Mouse (Mus musculus) myocyte (in vitro differentiated cells): ENCODE measurements around the gene Sept12. TPM values are rescaled to one million over a fixed set of nuclear protein-coding genes. Genes with fewer than 3 reads are reported as not detected.

Experiments
- H3K27me3 ChIP-seq: one replicate; pipeline ENCODE4 v1.6.1; 2011; ENCODE audit not compliant: control insufficient read depth, insufficient read depth, insufficient read length
- H3K36me3 ChIP-seq: one replicate; pipeline ENCODE4 v1.6.1; 2011; ENCODE audit not compliant: control insufficient read depth, insufficient read depth
- H3K4me2 ChIP-seq: one replicate; pipeline ENCODE4 v1.6.1; 2011; ENCODE audit warnings: low read depth, control low read depth
- H3K4me3 ChIP-seq: one replicate; pipeline ENCODE4 v1.5.1; 2011; ENCODE audit warnings: mild to moderate bottlenecking, control low read depth, moderate library complexity
- H3K79me2 ChIP-seq: one replicate; pipeline ENCODE4 v1.6.1; 2011; ENCODE audit not compliant: control insufficient read depth, insufficient read depth
- H3ac ChIP-seq: one replicate; pipeline ENCODE4 v1.6.1; 2011; ENCODE audit not compliant: control insufficient read depth, insufficient read length
- CEBPB ChIP-seq: IDR thresholded peaks from 2 replicates; pipeline ENCODE4 v1.6.1; 2011; ENCODE audit warnings: mild to moderate bottlenecking, moderate library complexity; ENCODE audit not compliant: poor library complexity, insufficient read depth, severe bottlenecking
- E2F4 ChIP-seq: IDR thresholded peaks from one replicate; pipeline ENCODE4 v1.6.1; 2011; ENCODE audit warnings: mild to moderate bottlenecking, control low read depth, moderate library complexity; ENCODE audit not compliant: insufficient read depth
- MAX ChIP-seq: IDR thresholded peaks from one replicate; pipeline ENCODE4 v1.6.1; 2011; ENCODE audit warnings: low read depth, mild to moderate bottlenecking, control low read depth
- MYOD1 ChIP-seq, 3 experiments: IDR thresholded peaks; one replicate each; pipeline ENCODE4 v1.6.1; 2011; ENCODE audit warnings: control low read depth in 2 of 3, low read depth in 2 of 3, mild to moderate bottlenecking in 2 of 3, moderate library complexity in 1 of 3; ENCODE audit not compliant: insufficient read length in 2 of 3, control insufficient read depth in 1 of 3
- MYOG ChIP-seq, 3 experiments: IDR thresholded peaks; one replicate each; pipeline ENCODE4 v1.6.1; 2011; ENCODE audit warnings: control low read depth in 2 of 3, low read depth in 2 of 3, mild to moderate bottlenecking in 2 of 3; ENCODE audit not compliant: insufficient read length in 2 of 3, control insufficient read depth in 1 of 3, insufficient read depth in 1 of 3
- POLR2A ChIP-seq: IDR thresholded peaks from one replicate; pipeline ENCODE4 v1.6.1; 2011; ENCODE audit warnings: low read depth, mild to moderate bottlenecking, control low read depth, moderate library complexity; ENCODE audit not compliant: insufficient read length
- POLR2AphosphoS2 ChIP-seq: IDR thresholded peaks from one replicate; pipeline ENCODE4 v1.6.1; 2011; ENCODE audit warnings: low read depth, control low read depth; ENCODE audit not compliant: insufficient read length
- REST ChIP-seq: IDR thresholded peaks from one replicate; pipeline ENCODE4 v1.6.1; 2011; ENCODE audit warnings: mild to moderate bottlenecking, control low read depth, moderate library complexity; ENCODE audit not compliant: insufficient read depth, insufficient read length
- SRF ChIP-seq: IDR thresholded peaks from one replicate; pipeline ENCODE4 v1.6.1; 2011; ENCODE audit warnings: low read depth; ENCODE audit not compliant: control insufficient read depth, insufficient read length
- TCF12 ChIP-seq: IDR thresholded peaks from one replicate; pipeline ENCODE4 v1.6.1; 2011; ENCODE audit warnings: mild to moderate bottlenecking, control low read depth; ENCODE audit not compliant: poor library complexity, insufficient read depth, severe bottlenecking
- TCF3 ChIP-seq: IDR thresholded peaks from one replicate; pipeline ENCODE4 v1.6.1; 2011; ENCODE audit warnings: low read depth, control low read depth; ENCODE audit not compliant: insufficient read length
- USF1 ChIP-seq: IDR thresholded peaks from one replicate; pipeline ENCODE4 v1.6.1; 2011; ENCODE audit warnings: low read depth, mild to moderate bottlenecking, control low read depth, moderate library complexity
- polyA plus RNA-seq: library from polyadenylated mRNA; unstranded; fragments of >200 nt; fragmentation: generic; extraction: Trizol; gene quantifications from one replicate; pipeline ENCODE4 v1.2.1, GENCODE M21; 2012; ENCODE audit warnings: missing spikeins

The Sept12 gene
- polyA plus RNA-seq, 1 experiment, result 0.04 TPM

- TF ChIP-seq TCF12 (no peak), E2F4 (no peak), MYOG (IDR thresholded peaks at IDR 0.05; ENCODE audit: control insufficient read depth in 1 of 3, insufficient read depth in 1 of 3, insufficient read length in 2 of 3, low read depth in 2 of 3) (no peak), REST (no peak), TCF3 (no peak), MAX (no peak), SRF (no peak), MYOD1 (IDR thresholded peaks at IDR 0.05; ENCODE audit: control insufficient read depth in 1 of 3, insufficient read length in 2 of 3, low read depth in 2 of 3) (no peak), USF1 (no peak)
- H3K36me3 ChIP-seq, result peaks cover 38% of the 10 kb centered on the region
Observed at GRCm38 (mm10) chr16:4945415-4945814, 52.2 kb downstream of the Sept12 start.

GRCm38 (mm10) chr16:4943431-4943830 is 54.2 kb downstream of the Sept12 start:
- Histone ChIP-seq H3K4me3 (no peak overlapping the region), H3K79me2 (peaks cover 7% of the 10 kb centered on the region), H3ac (no peak overlapping the region), H3K4me2 (no peak overlapping the region), H3K36me3 (peaks cover 31% of the 10 kb centered on the region), H3K27me3 (no peaks in the 10 kb centered on the region)
- no peak for TF ChIP-seq TCF3
- TF ChIP-seq TCF12, result no peak
- TF ChIP-seq SRF, result no peak
- no peak for TF ChIP-seq E2F4
- no peak for TF ChIP-seq POLR2A

More at GRCm38 (mm10) chr16:4945415-4945814, 52.2 kb downstream of the Sept12 start:
- Histone ChIP-seq H3ac (no peak overlapping the region), H3K4me2 (no peak overlapping the region), H3K4me3 (no peak overlapping the region), H3K79me2 (no peaks in the 10 kb centered on the region), H3K27me3 (no peaks in the 10 kb centered on the region)

- Histone ChIP-seq H3K79me2 (peaks cover 7% of the 10 kb centered on the region), H3K4me3 (no peak overlapping the region), H3K27me3 (no peaks in the 10 kb centered on the region), H3K4me2 (no peak overlapping the region), H3ac (no peak overlapping the region), H3K36me3 (peaks cover 31% of the 10 kb centered on the region)
- peak; percentile 57 for TF ChIP-seq POLR2AphosphoS2
- TF ChIP-seq USF1, result no peak
- no peak for TF ChIP-seq CEBPB
Observed at GRCm38 (mm10) chr16:4942868-4943267, 54.8 kb downstream of the Sept12 start.

- TF ChIP-seq MAX (no peak), TCF3 (no peak), POLR2AphosphoS2 (peak; percentile 61)
- no peak overlapping the region for H3ac ChIP-seq
- H3K27me3 ChIP-seq, result no peaks in the 10 kb centered on the region
- H3K4me3 ChIP-seq, result no peak overlapping the region
- H3K36me3 ChIP-seq, result peaks cover 31% of the 10 kb centered on the region
- peaks cover 7% of the 10 kb centered on the region for H3K79me2 ChIP-seq
- no peak overlapping the region for H3K4me2 ChIP-seq
Observed at GRCm38 (mm10) chr16:4941016-4941415, 56.6 kb downstream of the Sept12 start.

- Histone ChIP-seq H3K79me2 (peaks cover 7% of the 10 kb centered on the region), H3K27me3 (no peaks in the 10 kb centered on the region), H3K4me3 (no peak overlapping the region), H3ac (no peak overlapping the region), H3K4me2 (no peak overlapping the region), H3K36me3 (peaks cover 31% of the 10 kb centered on the region)
- no peak for TF ChIP-seq REST
- TF ChIP-seq MAX, result no peak
- no peak for TF ChIP-seq MYOG (IDR thresholded peaks at IDR 0.05; ENCODE audit: control insufficient read depth in 1 of 3, insufficient read depth in 1 of 3, insufficient read length in 2 of 3, low read depth in 2 of 3)
- no peak for TF ChIP-seq TCF12
- TF ChIP-seq TCF3, result no peak
- TF ChIP-seq POLR2A, result no peak
- TF ChIP-seq MYOD1 (IDR thresholded peaks at IDR 0.05; ENCODE audit: control insufficient read depth in 1 of 3, insufficient read length in 2 of 3, low read depth in 2 of 3), result no peak
- no peak for TF ChIP-seq E2F4
- TF ChIP-seq USF1, result no peak
- no peak for TF ChIP-seq CEBPB
Observed at GRCm38 (mm10) chr16:4940311-4940850, 57.3 kb downstream of the Sept12 start.

GRCm38 (mm10) chr16:4939412-4939811 is 58.2 kb downstream of the Sept12 start:
- Histone ChIP-seq H3K4me3 (peak overlapping the region; percentile 87), H3K27me3 (no peaks in the 10 kb centered on the region), H3K79me2 (peaks cover 7% of the 10 kb centered on the region), H3K4me2 (peak overlapping the region; percentile 73), H3K36me3 (peaks cover 23% of the 10 kb centered on the region), H3ac (peak overlapping the region; percentile 35)
- TF ChIP-seq POLR2A (peak; percentile 53), REST (no peak), POLR2AphosphoS2 (peak; percentile 89), USF1 (no peak), MYOG (IDR thresholded peaks at IDR 0.05; ENCODE audit: control insufficient read depth in 1 of 3, insufficient read depth in 1 of 3, insufficient read length in 2 of 3, low read depth in 2 of 3) (peak in 2 of 3 experiments; percentile 3 to 60), SRF (peak; percentile 27), MYOD1 (IDR thresholded peaks at IDR 0.05; ENCODE audit: control insufficient read depth in 1 of 3, insufficient read length in 2 of 3, low read depth in 2 of 3) (peak in 1 of 3 experiments; percentile 26)
